Mouse (Mus musculus): ENCODE measurements around the gene Gm21800. TPM values are rescaled to one million over a fixed set of nuclear protein-coding genes. Genes with fewer than 3 reads are reported as not detected.
"Not testable (repeated sequence)": the region's sequence is repeated elsewhere in the genome, so short reads cannot be mapped to it uniquely, and the experiment has no call there.

Gm21800 gene
- total RNA-seq (2014; fragmentation: Nextera tagmentation) = not detected in 2 replicates
- not detected in 2 replicates for total RNA-seq (2017)

GRCm38 (mm10) chrY:41406198-41406597, at the start of gene Gm21800:
TSS of gene Gm21800 (plus strand) at chrY:41406498.
- ATAC-seq (replicated peaks; ENCODE audit: poor library complexity, severe bottlenecking) = not testable (repeated sequence)
